Mouse (Mus musculus) small intestine, adult 2 months (tissue): Measurements from ENCODE around the gene Sez6l2. TPM values are rescaled to one million over a fixed set of nuclear protein-coding genes. Genes with fewer than 3 reads are reported as not detected.

ENCODE experiments used
- H3K27ac ChIP-seq: fragments of 200-500 bp; 2 replicates; pipeline ENCODE4 v1.5.1; 2012; ENCODE audit warnings: low read depth, low read length, control low read depth, inconsistent platforms; ENCODE audit not compliant: insufficient read depth
- H3K27me3 ChIP-seq: fragments of 200-500 bp; 2 replicates; pipeline ENCODE4 v1.6.1; 2012; ENCODE audit warnings: mild to moderate bottlenecking, moderate library complexity, low read length, inconsistent platforms; ENCODE audit not compliant: control insufficient read depth, insufficient read depth
- H3K36me3 ChIP-seq: fragments of 200-500 bp; 2 replicates; pipeline ENCODE4 v1.6.1; 2012; ENCODE audit warnings: mild to moderate bottlenecking, low read length, control low read depth, inconsistent platforms; ENCODE audit not compliant: control insufficient read depth, insufficient read depth
- H3K4me1 ChIP-seq: fragments of 200-500 bp; 2 replicates; pipeline ENCODE4 v1.6.1; 2012; ENCODE audit warnings: low read length, inconsistent platforms, mixed read lengths; ENCODE audit not compliant: control insufficient read depth, insufficient read depth, insufficient read length
- H3K4me3 ChIP-seq: fragments of 200-500 bp; 2 replicates; pipeline ENCODE4 v1.5.1; 2012; ENCODE audit warnings: low read depth, mild to moderate bottlenecking, control low read depth, inconsistent platforms, low read length, moderate library complexity
- CTCF ChIP-seq: fragments of 200-500 bp; IDR thresholded peaks from 2 replicates; pipeline ENCODE4 v1.5.1; 2012; ENCODE audit warnings: low read depth, mild to moderate bottlenecking, control low read depth, inconsistent platforms, low read length, moderate library complexity, mixed read lengths; ENCODE audit not compliant: insufficient replicate concordance, insufficient read length; ENCODE audit errors: extremely low read depth
- POLR2A ChIP-seq: fragments of 200-500 bp; IDR thresholded peaks from 2 replicates; pipeline ENCODE4 v1.6.1; 2012; ENCODE audit warnings: low read depth, mild to moderate bottlenecking, control low read depth, inconsistent platforms, low read length, moderate library complexity
- WGBS: fragments of 180-500 bp; shearing (Covaris S2); methylation state at CpG from one replicate; pipeline ENCODE4 v1.1.7; 2018; 5-methylcytosine and 5-hydroxymethylcytosine counted together
- polyA plus RNA-seq: library from polyadenylated mRNA; depleted of rRNA; stranded (reverse); fragments of >200 nt; gene quantifications from 2 replicates; pipeline ENCODE4 v1.2.3, GENCODE M21; 2012

Sez6l2 gene
- polyA plus RNA-seq, 1 experiment, result 2.6 TPM

DNA sequence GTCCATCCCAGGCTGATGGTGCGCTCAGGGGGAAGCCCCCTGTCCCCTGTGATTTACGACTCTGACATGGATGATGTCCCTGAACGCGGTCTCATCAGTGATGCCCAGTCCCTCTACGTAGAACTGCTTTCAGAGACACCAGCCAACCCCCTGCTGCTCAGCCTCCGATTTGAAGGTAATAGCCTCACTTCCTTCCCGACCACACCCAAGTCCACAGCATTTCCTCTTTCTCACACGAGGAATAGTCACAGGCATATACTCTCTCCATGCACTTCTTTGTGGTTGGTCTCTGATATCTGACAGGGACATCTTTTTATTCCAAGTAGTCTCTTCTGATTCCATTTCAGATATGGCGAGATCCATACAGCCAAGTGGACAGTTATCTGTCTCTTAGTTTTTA, 9.4 kb downstream of the Sez6l2 start:
- Histone ChIP-seq H3K27me3 (no peaks in the 10 kb centered on the region), H3K4me1 (no peaks in the 10 kb centered on the region; the same call in 1 of the 2 replicates), H3K4me3 (no peak overlapping the region), H3K36me3 (no peaks in the 10 kb centered on the region), H3K27ac (no peak overlapping the region)
- TF ChIP-seq CTCF (no peak), POLR2A (no peak)
- 32% methylated on average over 9 of the region's 9 CpGs for WGBS

GRCm38 (mm10) chr7:126961095-126961494, 10.7 kb downstream of the Sez6l2 start:
- H3K36me3 ChIP-seq, result no peaks in the 10 kb centered on the region
- H3K4me3 ChIP-seq, result no peak overlapping the region
- H3K27me3 ChIP-seq, result no peaks in the 10 kb centered on the region
- TF ChIP-seq CTCF (no peak), POLR2A (no peak)
- H3K4me1 ChIP-seq, result no peaks in the 10 kb centered on the region; the same call in 1 of the 2 replicates
- H3K27ac ChIP-seq, result no peak overlapping the region
- WGBS, result 89% methylated on average over 5 of the region's 5 CpGs

GRCm38 (mm10) chr7:126961965-126962364, 11.6 kb downstream of the Sez6l2 start:
- TF ChIP-seq POLR2A, result no peak
- TF ChIP-seq CTCF, result no peak
- H3K27ac ChIP-seq, result no peak overlapping the region
- no peaks in the 10 kb centered on the region for H3K36me3 ChIP-seq
- no peaks in the 10 kb centered on the region; the same call in 1 of the 2 replicates for H3K4me1 ChIP-seq
- no peak overlapping the region for H3K4me3 ChIP-seq
- no peaks in the 10 kb centered on the region for H3K27me3 ChIP-seq
- 92% methylated on average over 4 of the region's 4 CpGs for WGBS

- Histone ChIP-seq H3K36me3 (no peaks in the 10 kb centered on the region), H3K27me3 (no peaks in the 10 kb centered on the region), H3K4me3 (no peak overlapping the region), H3K27ac (no peak overlapping the region), H3K4me1 (no peaks in the 10 kb centered on the region; the same call in 1 of the 2 replicates)
- 38% methylated on average over 19 of the region's 19 CpGs for WGBS
- TF ChIP-seq CTCF (peak; percentile 64; the same call in 1 of the 2 replicates), POLR2A (no peak)
Observed at GRCm38 (mm10) chr7:126963548-126964286, 13.4 kb downstream of the Sez6l2 start.

DNA sequence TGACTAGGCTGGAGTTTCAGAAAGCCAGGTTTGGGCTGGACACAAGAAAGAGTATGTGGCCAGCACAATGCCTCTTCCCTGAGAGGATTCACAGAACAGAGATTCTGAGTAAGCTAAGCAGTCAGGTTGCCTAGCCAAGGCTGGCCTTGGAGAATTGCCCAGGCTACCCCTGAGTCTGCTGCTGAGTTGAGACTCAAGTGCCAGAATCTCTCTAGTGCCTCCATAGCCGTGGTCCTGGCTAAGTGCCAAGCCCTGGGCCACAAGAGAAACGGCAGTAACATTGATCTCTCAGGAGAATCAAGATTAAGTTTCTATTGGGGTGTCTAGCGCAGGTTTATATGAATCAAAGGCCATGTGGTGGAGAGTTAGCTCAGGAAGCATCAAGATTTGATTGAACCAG, 15.2 kb downstream of the Sez6l2 start:
- no peaks in the 10 kb centered on the region for H3K4me1 ChIP-seq
- H3K36me3 ChIP-seq, result no peaks in the 10 kb centered on the region
- no peak overlapping the region for H3K4me3 ChIP-seq
- H3K27ac ChIP-seq, result no peak overlapping the region
- no peaks in the 10 kb centered on the region for H3K27me3 ChIP-seq
- no peak for TF ChIP-seq POLR2A
- no peak for TF ChIP-seq CTCF
- 18% methylated on average over 3 of the region's 3 CpGs for WGBS

- TF ChIP-seq POLR2A, result no peak
- no peak for TF ChIP-seq CTCF
- no peak overlapping the region for H3K4me3 ChIP-seq
- H3K27me3 ChIP-seq, result no peaks in the 10 kb centered on the region
- no peaks in the 10 kb centered on the region for H3K36me3 ChIP-seq
- 83% methylated on average over 6 of the region's 6 CpGs for WGBS
- no peak overlapping the region for H3K27ac ChIP-seq
- no peaks in the 10 kb centered on the region for H3K4me1 ChIP-seq
Observed at GRCm38 (mm10) chr7:126967361-126967760, 17.0 kb downstream of the Sez6l2 start.

GRCm38 (mm10) chr7:126975493-126975892, 25.1 kb downstream of the Sez6l2 start:
- H3K36me3 ChIP-seq, result peaks cover 26% of the 10 kb centered on the region
- H3K27ac ChIP-seq, result peak overlapping the region; percentile 48; the same call in 1 of the 2 replicates
- WGBS, result 5% methylated on average over 8 of the region's 8 CpGs
- H3K4me3 ChIP-seq, result peak overlapping the region; percentile 90
- TF ChIP-seq POLR2A, result no peak
- no peak for TF ChIP-seq CTCF
- H3K4me1 ChIP-seq, result peaks cover 16% of the 10 kb centered on the region
- H3K27me3 ChIP-seq, result no peaks in the 10 kb centered on the region

DNA sequence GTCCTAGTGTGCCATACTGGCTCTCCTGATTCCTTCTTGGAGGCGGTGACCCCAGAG, 25.4 kb downstream of the Sez6l2 start, which contains the start of gene Cdipt:
TSS of gene Cdipt (plus strand) at position 22 of the 57 bp plus-strand sequence.
- WGBS, result 0% methylated on average over 1 of the region's 1 CpGs

More for the DNA sequence above, 25.4 kb downstream of the Sez6l2 start, which contains the start of gene Cdipt:
- peaks cover 16% of the 10 kb centered on the region for H3K4me1 ChIP-seq
- TF ChIP-seq POLR2A, result no peak
- TF ChIP-seq CTCF, result no peak
- peaks cover 26% of the 10 kb centered on the region for H3K36me3 ChIP-seq
- H3K27me3 ChIP-seq, result no peaks in the 10 kb centered on the region
- peak within 1 kb of the TSS; percentile 90 for H3K4me3 ChIP-seq
- H3K27ac ChIP-seq, result peak within 1 kb of the TSS; percentile 99
